9 mouse cellular contexts compared by ENCODE assay signal in genomic region chr3:37916786-37917479, GRCm38 (mm10).
A peak's percentile ranks its signal among the peaks of the same experiment; 100 is the strongest.
DNase-seq lines count a peak whose midpoint lies in the region; ATAC-seq lines count a peak whose summit lies in the region.
"Had no signal": no experiment of that assay in that cellular context is flagged by ENCODE, and none has a peak within 500 bp of the region (broad histone marks: within the 10 kb centered on the region; RNA-seq: fewer than 3 reads in every experiment).

No protein-coding gene starts in this region.

- no peak overlapping the region for H3K9ac ChIP-seq in hindbrain, embryonic 12.5 days

- H3K27me3 ChIP-seq in hindbrain, embryonic 12.5 days, result peaks cover 35% of the 10 kb centered on the region
- H3K27me3 ChIP-seq in limb, embryonic 10.5 days (ENCODE audit: low read depth, poor library complexity, severe bottlenecking), result 0 out of 2 replicates have a peak, but pooled peaks cover 3% of the 10 kb centered on the region

- no peak overlapping the region for H3K27ac ChIP-seq in hindbrain, embryonic 12.5 days
- H3K27ac ChIP-seq in limb, embryonic 10.5 days, result peak overlapping the region; percentile 47; the same call in 1 of the 2 replicates

- no peak overlapping the region for H3K4me3 ChIP-seq in hindbrain, embryonic 12.5 days
- no peak overlapping the region for H3K4me3 ChIP-seq in limb, embryonic 10.5 days

- DNase-seq in gastrocnemius, adult 18-20 months (ENCODE audit: low spot score), result peak; percentile 52
- DNase-seq in gastrocnemius, postnatal 10 days, result no peak
- peak; percentile 22 for DNase-seq in CD4-positive, CD25-positive, alpha-beta regulatory T cell, adult 2 months (ENCODE audit: low read depth, low spot score)
- DNase-seq in limb, embryonic 10.5 days (ENCODE audit: low spot score), result peak; percentile 56
- no peak for DNase-seq in left cerebral cortex, adult 18-20 months (ENCODE audit: low spot score in 2 of 2)
- no peak for DNase-seq in right cerebral cortex, postnatal 14 days
- DNase-seq: B cell, adult 2 months had no signal

- H3K36me3 ChIP-seq in hindbrain, embryonic 12.5 days, result no peaks in the 10 kb centered on the region
- H3K36me3 ChIP-seq in limb, embryonic 10.5 days, result no peaks in the 10 kb centered on the region

- 10% methylated on average over 14 of the region's 14 CpGs for WGBS in hindbrain, embryonic 12.5 days
- 23% methylated on average over 14 of the region's 14 CpGs for WGBS in limb, embryonic 10.5 days

- no peaks in the 10 kb centered on the region for H3K9me3 ChIP-seq in hindbrain, embryonic 12.5 days (replicated peaks)
- no peaks in the 10 kb centered on the region for H3K9me3 ChIP-seq in limb, embryonic 10.5 days (replicated peaks)

- peak; percentile 32 for ATAC-seq in hindbrain, embryonic 12.5 days (ENCODE audit: low FRiP score)
- ATAC-seq in megakaryocyte-erythroid progenitor cell, adult 5-6 weeks (replicated peaks; ENCODE audit: low FRiP score, low TSS enrichment, poor library complexity, severe bottlenecking), result no peak

- H3K4me1 ChIP-seq in hindbrain, embryonic 12.5 days, result peaks cover 8% of the 10 kb centered on the region; the same call in 1 of the 2 replicates
- peaks cover 26% of the 10 kb centered on the region for H3K4me1 ChIP-seq in limb, embryonic 10.5 days

- H3K4me2 ChIP-seq in hindbrain, embryonic 12.5 days (replicated peaks), result peak overlapping the region; percentile 22; the same call in 1 of the 2 replicates

Comparison
In these comparisons a context has a peak if more than half of its experiments do, and no peak if none do; other contexts are left out.
1. DNase-seq: peak in gastrocnemius, adult 18-20 months (single experiment), CD4-positive, CD25-positive, alpha-beta regulatory T cell, adult 2 months (single experiment) and limb, embryonic 10.5 days (single experiment); none in gastrocnemius, postnatal 10 days (single experiment), left cerebral cortex, adult 18-20 months (0 of 2) and right cerebral cortex, postnatal 14 days (single experiment).